Mouse (Mus musculus) lung, adult 2 months (tissue): ENCODE data around the gene Itga2.
A peak's percentile ranks its signal among the peaks of the same experiment; 100 is the strongest.

Source experiments
- CTCF ChIP-seq: fragments of 200-500 bp; IDR thresholded peaks from 2 replicates; pipeline ENCODE4 v1.5.1; 2011; ENCODE audit warnings: mild to moderate bottlenecking, low read length, control low read depth; ENCODE audit not compliant: insufficient read depth
- POLR2A ChIP-seq: fragments of 200-500 bp; IDR thresholded peaks from 2 replicates; pipeline ENCODE4 v1.6.1; 2011; ENCODE audit warnings: low read depth, mild to moderate bottlenecking, control low read depth, low read length, borderline replicate concordance; ENCODE audit errors: extremely low read depth

DNA sequence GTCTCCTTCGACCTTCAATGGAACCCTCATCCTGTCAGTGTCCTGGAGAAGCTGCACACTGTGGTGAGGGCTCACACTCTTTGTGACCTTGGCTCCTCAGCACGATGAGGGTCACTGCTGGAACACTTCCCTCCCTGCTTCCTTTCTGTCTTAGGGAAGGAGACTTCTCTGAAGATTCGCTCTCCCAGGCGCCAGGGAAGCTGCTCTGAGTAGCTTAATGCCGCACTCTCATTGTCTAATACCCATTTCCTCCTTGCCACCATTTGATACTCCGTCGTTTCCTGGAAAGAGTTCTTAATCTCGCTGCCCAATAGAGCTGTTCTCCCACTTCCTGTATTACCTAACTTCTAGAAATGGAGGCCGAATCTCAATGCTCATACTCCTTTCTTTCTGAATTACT lies 46.7 kb downstream of the Itga2 start:
- peak; percentile 8; the same call in 1 of the 2 replicates for TF ChIP-seq POLR2A
- no peak for TF ChIP-seq CTCF
